Mouse (Mus musculus) layer of hippocampus, adult 18-20 months (tissue): Measurements from ENCODE around the gene Pif1. TPM values are rescaled to one million over a fixed set of nuclear protein-coding genes. Genes with fewer than 3 reads are reported as not detected.

Experiments
- DNase-seq, 2 experiments: peaks; one replicate each; pipeline ENCODE4 v3.0.0; 2022; ENCODE audit warnings: low spot score in 2 of 2
- total RNA-seq, 2 experiments: library from RNA; stranded (reverse); gene quantifications; 2 replicates each; pipeline ENCODE4 v1.2.3; 2021

Pif1 gene
- total RNA-seq, 2 experiments from 2014 or later: 0.12 TPM; not detected in 1

DNA sequence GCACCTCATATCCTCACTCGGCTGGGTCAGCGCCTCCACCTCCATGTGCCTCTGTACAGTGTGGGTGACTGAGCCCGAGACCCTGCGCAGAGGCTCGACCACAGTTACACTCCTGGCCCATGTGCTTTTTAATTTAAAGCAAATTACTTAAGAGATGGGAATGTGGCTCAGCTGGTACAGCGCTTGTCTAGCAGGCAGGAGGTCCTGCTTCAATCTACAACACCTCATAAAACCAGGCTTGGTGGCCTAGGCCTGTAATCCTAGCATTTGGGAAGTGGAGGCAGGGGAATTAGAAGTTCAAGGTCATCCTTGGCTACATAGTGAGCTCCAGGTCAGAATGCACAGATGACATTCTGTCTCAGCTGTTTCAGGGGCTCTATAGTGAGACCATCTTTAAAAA is 28.2 kb upstream of the Pif1 start:
- DNase-seq: no peak

DNA sequence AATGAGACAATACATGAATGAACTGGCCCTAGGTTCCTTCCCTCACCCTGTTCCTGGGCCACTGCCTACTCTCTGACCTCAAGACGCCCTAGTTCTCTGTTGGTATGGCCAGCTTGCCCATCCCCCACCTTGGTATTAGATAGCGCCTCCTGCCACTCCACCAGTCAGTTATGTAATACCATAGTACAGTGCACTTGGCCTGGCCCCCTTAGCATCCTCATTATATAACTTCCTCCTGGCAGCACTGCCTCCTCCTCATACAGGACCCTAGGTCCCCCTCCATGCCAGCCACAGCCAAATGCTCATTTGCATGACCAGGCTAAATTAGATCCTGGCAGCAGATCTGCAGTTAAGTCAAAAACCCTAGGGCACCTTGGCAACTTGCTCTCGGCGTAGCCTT is 25.9 kb upstream of the Pif1 start:
- DNase-seq: peak in 1 of 2 experiments; percentile 37

DNA sequence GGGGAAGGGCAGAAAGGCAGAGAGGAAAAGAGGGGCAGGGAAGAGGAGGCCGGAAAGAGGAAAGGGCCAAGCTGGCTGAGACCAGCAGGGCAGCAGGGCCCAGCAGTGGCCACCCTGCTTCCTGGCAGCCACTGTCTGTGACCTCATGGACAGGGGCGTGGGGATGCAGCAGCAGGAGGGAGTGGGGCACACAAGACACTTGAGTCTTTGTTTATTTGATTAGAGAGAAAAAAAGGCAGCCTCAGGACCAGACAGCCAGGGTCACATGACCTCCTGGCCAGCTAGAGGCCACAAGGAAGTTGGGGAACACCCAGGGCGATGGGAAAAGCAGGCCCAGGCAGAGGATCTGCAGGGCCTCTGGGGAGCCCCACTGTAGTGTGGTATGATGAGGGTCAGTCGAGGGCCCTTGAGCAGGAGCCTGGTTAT is 24.9 kb upstream of the Pif1 start:
- DNase-seq: peak; percentile 55 to 64

DNA sequence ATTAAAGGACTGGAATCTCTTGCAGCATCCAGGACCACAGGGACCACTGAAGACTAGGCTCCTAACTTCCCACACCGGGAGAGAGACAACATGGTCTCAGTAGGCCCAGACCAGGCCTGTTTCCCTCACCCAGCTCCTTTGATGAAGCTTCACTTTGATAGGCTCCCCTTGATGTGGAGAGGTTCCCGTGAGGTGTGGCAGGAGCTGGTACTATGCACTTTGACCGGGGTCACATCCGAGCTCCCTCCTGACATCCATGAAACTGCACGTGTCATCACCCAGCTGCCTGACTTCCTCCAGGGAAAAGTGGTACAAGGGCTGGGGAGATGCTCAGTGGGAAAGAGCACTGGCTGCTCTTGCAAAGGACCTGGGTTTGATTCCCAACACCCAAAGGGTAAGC is 23.9 kb upstream of the Pif1 start:
- DNase-seq: no peak

DNA sequence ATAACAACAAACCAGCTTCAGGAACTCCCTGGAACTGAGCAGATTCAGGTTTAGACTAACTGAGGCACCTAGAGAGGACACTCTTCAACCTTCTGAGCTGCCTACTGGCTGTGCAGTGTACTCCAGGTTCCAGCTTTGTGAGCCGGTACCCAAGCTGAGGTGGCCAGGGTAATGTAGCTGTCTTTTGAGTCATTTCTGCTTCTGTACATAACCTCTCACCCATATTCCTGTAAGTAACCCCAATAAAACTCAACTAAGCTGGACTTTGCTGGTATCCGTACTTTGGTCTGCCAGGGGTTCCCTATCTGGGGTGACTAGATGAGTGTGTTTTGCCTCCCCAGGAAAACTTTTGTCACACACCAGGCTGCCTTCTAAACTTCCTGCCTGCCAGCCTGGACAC is 22.3 kb upstream of the Pif1 start:
- no peak for DNase-seq

DNA sequence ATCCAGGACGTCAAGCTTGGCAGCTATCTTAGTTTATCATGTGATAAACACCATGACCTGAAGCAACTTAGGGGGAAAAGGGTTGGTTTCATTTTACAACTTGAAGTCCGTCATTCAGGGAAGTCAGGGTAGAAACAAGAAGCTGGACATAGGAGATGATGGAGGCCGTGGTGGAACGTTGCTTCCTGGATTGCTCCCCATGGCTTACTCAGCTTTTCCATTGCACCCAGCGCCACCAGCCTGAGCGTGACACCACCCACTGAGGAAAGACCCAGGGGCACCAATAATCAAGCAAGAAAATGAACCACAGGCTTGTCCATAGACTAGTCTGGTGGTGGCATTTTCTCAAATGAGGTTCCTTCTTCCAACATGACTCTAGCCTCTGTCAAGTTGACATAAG is 18.2 kb upstream of the Pif1 start:
- DNase-seq: no peak

DNA sequence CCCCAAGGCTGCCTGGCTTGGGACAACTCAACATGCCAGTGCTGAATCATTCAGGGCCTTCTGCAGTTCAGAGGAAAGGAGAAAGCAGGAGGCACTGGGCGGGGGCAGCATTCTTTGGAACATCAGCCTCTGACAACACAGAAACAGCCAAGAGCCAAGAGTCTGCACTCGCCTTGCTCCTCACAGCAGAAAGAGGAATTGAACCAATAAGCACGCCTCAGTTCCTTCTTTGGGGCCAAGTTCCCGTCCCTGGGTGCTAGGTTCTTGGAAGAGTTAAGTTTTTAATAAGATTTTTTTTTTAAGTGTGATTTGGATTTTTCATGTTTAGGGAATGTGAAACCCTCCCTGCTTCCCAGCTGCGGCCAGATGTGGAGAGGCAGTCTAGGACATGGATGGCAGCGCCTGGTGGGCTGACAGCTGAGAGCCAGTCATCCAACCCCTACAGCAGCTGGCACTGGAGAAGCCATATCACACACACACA is 17.4 kb upstream of the Pif1 start:
- DNase-seq: no peak

DNA sequence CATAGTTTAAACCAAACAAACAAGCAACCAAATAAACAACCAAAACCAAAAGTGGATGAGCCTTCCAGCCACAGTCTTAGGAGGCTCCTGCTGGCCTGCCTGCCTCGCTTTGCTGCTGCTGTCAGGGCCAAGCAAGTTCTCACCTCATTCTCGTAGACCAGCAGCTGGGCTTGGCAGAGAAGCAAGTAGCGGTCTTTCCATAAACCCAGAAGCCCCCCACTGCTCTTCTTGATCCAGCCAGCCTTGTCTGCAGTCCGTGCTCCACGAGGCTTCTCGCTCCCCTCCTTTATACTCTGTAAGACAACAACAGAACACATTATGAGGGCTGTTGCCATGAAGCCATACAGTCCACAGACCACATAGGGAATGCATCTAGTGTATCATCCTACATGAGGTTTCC is 14.1 kb upstream of the Pif1 start:
- no peak for DNase-seq

DNA sequence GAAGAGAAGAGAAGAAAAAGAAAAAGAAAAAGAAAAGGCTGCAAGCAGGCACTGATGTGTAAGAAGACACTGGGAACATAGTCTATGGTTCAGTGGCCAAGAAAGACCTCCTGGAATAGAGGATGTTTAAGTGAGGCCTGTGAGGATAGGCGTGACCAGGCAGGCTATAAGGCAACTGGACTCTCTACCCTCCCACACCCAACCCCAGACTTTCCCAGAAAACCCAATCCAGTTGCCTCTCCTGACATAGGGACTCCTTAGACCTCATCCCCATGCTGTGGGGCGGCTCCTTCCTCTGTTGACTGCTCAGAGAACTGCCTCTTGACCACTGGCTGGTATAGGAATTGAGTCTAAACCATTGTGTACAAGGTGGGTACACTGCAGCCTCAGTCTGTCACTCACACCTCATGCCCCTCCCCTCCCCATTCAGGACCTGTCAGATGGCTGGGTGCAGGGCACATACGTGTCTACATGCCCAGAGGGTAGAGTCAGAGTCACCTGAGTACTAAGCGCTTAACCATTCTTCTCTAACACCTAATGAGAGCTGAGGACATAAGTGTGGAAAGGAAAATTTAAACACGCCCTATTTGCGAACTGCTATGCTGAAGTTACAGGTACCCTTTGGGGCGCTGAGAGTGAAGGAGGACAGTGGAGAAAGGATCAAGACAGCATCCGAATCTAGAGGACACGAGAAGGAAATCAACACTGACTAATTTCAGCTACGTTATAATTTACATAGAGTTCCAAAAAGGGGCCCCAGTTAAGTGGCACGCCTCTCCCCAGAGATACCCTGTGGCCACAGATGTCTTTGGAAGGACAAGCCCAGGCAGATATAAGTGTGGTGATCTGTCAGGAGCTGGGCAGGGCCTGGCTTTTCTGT is 12.2 kb upstream of the Pif1 start:
- DNase-seq: no peak

DNA sequence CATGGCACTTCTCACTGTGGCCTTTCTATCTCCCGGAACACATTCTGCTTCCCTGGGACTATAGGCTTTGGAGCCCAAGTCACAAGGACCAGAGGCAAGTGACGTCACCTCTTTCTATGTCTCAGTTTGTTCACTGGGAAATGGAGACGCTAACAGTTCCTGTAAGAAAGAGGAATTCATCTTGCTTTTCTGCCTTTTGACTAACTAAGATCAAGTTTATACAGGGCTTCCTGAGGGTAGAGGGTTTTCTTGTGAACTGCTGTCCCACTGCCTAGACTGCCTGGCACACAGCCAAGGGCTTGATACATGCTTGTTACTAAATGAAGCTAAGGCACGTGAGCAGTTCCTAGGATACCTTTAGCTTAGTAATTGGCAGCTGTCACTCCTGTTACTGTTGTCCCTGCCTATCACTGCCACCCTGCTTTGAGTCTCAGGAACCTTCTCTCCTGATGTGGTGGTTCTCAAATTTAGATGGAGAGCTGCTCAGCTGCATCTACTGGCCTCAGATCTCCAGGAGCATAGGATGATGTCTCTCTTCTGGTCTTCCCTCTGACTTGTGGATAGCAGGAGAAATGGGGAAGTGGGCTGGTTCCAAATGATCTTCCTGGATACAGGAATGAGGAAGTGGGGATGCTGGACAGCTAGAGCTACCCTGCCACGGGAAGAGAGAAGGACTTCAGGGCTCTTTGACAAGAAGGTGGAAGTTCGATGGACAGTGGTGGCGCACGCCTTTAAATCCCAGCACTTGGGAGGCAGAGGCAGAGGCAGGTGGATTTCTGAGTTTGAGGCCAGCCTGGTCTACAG is 11.4 kb upstream of the Pif1 start:
- no peak for DNase-seq

DNA sequence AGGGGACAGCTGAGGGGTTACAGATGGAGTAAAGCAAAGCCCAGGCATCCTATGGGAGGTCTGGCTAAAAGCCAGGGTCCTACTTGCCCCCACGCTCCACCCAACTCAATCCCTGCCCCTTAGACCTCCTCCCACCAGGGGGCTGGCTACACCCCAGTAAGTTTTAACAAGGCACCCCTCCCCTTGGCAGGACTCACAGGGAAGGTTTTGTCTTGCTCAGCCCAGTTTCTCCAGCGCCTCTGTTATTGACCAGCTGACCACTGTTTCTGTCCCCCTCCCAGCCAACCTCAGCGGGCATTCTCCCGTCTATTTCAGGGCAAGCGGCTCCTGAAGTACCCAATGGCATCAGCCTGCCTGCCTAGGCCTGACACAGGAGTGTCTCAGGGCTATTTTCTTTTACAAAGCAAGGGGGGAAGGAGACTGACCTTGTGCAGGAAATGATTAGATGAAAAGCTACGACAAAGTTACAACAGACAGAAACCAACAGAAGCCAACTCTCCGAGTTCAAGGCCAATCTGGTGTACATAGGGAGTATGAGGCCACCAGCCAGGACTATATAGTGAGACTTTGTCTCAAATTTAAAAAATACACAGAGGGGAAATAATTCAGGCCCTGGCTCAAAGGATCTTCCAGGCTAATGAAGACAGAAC is 10.0 kb upstream of the Pif1 start:
- DNase-seq: peak in 1 of 2 experiments; percentile 29

DNA sequence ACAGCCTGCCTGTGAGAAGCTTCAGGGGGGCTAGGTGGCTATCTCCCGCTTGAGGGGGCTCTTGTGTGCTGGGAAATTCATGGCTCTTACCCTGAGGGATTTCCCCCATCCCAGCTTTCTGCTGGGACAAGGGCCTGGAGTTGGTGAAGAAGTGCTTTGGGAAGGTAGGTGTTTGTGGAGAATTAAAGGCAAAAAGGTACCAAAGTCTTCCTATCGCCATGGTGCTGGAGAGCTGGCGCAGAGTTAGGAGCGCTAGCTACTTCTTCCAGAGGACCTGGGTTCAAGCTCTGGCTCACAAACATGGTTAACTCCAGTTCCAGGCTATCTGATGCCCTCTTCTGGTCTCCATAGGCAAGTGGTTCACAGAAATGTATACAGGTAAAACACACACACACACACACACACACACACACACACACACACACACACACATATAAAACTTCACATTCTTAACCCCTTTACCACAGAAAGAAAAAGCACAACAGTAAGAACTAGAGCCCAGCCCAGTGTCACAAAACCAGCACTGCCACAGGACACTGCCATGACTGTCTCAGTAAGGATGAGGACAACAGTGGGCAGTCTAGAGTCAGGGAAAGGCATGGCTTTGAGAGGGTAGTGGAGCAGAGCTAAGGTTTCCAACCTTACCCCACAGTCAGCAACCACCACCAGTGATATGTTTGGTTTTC is 9.3 kb upstream of the Pif1 start:
- DNase-seq: no peak

DNA sequence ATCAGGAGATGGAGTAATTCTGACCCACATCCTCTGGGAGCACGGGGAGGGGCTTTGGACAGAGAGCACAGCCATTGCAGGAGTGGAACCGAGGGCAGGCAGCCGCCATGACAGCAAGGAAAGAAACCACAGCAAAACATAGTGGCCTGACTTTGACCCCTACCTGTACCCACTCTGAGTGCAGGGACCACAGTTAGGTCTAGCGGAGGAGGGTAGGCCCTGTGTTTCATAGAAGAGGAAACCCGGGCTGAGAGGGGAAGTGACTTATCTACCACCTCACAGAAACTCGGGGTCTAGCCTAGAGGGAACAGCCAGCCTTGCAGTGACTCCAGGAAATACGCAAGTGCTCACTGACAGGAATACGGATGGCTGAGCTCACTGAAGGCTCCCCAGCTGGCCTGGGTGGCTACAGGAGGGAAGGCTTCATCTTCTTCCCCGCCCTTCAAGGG is 8.1 kb upstream of the Pif1 start:
- DNase-seq: no peak

DNA sequence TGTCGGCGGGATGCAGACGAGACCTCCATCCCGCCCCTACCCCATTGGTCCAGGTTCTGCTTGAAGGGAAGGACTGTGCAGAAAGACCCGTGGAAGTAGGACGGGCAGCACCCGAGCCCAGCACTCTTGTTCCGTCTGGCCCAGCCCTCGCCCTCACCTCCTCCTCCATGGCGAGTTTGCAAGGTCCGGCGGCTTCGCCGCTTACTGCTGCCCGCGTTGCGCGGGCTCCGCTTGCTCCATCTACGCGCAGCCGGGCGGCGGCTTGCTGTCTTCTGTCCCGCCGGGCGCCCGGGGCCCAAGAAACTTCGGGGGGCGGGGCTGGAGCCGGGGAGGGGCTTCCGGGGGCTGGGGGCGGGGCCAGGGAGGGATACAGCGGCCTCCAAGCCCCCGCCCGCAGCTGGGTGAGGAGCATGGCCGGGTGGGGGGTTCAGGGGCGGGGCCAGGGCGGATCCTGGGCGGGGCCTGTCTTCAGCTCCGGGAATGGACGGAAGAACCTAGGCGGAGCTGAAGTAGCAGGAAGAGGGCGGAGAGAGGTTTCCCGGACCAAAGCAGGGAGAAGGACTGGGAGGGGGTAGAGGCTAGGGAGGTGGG is 7.1 kb upstream of the Pif1 start, which contains the start of gene Plekho2:
Gene Plekho2 (minus strand): TSS at position 260 of the 591 bp plus-strand sequence.
- peak; percentile 62 to 85 for DNase-seq

DNA sequence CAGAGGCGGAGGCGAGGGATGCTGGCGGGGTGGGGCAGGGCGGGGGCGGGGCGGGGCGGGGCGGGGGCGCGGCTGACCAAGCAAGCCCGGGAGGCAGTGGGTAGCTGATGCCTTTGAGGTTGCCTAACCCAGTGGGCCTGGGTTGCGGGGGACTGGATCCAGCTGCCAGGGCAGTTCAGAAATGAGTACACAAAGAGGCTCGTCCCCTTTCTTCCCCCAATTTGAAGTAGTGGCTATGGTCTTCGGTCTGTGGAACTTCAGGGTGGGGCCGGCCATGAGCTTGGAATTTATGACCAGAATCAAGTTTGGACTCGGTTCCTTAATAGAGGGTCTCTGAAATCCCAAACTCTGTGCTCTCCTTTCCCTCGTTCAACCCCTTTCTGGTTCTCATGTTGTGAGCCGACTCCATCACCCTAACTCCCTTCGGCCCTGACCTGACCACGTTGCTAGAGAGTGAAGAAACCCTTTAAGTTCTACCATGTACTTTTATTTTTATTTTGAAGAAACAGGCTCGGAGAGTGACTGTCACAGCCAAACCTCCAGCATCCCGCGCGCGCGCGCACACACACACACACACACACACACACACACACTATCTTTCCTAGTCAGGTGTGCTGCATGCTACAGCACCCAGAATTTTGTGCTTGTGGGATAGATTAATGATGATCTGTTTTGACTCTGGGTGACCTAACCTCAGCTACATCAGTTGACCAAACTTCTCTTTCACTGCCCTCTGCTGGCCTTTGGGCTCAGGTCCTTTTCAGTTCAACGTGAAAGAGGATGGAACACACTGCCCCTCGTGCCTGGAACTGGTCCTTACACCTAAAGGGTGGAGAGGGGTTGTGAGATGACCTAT is 6.3 kb upstream of the Pif1 start:
- peak in 1 of 2 experiments; percentile 78 for DNase-seq

DNA sequence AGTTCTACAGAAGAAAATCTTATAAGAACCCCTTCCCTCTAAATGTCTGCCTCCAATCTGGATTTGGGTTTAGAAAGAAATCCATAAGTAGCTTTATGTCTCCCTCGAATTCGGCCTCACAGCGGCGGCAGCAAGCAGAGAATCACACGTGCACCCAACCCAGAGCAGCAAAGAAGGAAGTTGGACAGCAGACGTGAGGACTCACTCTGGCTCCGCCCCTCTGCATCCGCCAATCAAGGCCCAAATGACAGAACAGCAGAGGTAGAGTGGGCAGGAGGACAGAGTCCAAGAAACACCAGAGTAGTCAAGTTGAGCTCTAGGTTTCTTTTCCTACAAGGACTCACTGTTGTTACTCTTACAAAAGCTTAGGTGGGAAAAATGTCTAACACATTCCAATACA is 3.9 kb upstream of the Pif1 start:
- no peak for DNase-seq

DNA sequence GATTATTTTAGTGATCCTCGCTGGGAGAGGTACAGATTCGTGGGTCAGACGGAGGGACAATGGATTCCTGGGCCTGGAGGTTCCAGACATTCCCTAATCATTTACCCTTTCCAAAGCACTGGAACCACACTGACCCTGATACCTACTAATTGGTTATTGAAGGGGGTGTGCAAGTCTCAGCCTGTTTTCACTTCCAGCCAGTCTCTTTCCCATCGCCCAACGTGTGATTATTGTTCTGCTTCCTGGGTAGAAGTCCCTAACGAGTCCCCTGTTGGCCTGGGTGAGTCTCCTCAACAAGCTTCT is 261 bp downstream of the Pif1 start:
- DNase-seq: no peak

DNA sequence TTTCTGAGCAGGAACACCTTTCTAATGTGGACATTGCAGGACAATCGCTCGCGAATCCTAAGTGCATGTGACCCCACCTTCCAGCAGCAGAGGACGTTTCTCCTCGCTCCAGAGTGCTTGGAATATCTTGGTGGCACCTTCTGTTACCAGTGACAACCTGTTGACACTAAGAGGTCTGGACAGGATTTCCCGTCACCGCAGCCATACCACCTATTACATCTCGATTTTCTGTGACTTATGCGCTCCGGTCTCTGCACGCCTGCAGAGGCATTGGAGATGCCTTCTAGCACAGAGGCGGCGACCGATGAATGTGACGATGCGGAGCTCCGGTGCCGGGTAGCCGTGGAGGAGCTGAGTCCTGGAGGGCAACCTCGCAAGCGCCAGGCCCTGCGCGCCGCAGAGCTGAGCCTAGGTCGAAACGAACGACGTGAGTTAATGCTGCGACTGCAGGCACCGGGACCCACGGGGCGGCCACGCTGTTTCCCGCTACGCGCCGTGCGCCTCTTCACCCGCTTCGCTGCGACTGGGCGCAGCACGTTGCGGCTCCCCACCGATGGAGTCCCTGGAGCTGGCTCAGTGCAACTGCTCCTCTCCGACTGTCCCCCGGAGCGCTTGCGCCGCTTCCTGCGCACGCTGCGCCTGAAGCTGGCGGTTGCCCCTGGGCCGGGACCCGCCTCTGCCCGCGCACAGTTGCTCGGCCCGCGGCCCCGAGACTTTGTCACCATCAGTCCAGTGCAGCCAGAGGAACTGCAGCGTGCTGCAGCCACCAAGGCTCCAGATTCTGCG is 806 bp downstream of the Pif1 start:
- DNase-seq: peak in 1 of 2 experiments; percentile 24

DNA sequence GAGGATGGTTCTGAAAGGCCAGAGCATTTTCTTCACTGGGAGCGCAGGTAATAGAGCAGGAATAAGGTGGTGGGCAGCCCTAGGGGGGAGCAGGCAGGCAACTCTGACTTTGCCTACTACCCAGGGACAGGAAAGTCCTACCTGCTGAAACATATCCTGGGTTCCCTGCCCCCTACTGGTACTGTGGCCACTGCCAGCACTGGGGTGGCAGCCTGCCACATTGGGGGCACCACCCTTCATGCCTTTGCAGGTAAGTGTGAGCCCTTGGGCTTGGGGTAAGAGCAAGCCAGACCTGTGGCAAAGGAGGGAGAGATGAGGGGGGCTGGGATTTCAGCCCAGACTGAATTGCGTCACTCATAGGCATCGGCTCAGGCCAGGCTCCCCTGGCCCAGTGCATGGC is 2.1 kb downstream of the Pif1 start:
- DNase-seq: no peak
